Comparison of ENCODE assay signal across 21 mouse cellular contexts in genomic region chr2:146623052-146623451, GRCm38 (mm10).
DNase-seq lines count a peak whose midpoint lies in the region; ATAC-seq lines count a peak whose summit lies in the region.
"Had no signal": no experiment of that assay in that cellular context is flagged by ENCODE, and none has a peak within 500 bp of the region (broad histone marks: within the 10 kb centered on the region; RNA-seq: fewer than 3 reads in every experiment).

No protein-coding gene starts in this region.

- H3K36me3 ChIP-seq in liver, embryonic 11.5 days (ENCODE audit: control insufficient read depth, insufficient read depth, low read length): no peaks in the 10 kb centered on the region
- no peaks in the 10 kb centered on the region for H3K36me3 ChIP-seq in liver, embryonic 15.5 days (replicated peaks)
- no peaks in the 10 kb centered on the region for H3K36me3 ChIP-seq in midbrain, embryonic 15.5 days (replicated peaks)
- H3K36me3 ChIP-seq: embryonic facial prominence, embryonic 15.5 days; forebrain, embryonic 15.5 days; heart, embryonic 15.5 days; hindbrain, embryonic 13.5 days had no signal

- no peak overlapping the region for H3K4me2 ChIP-seq in liver, embryonic 11.5 days
- no peak overlapping the region for H3K4me2 ChIP-seq in liver, embryonic 15.5 days
- no peak overlapping the region for H3K4me2 ChIP-seq in midbrain, embryonic 15.5 days
- H3K4me2 ChIP-seq: embryonic facial prominence, embryonic 15.5 days; forebrain, embryonic 15.5 days; heart, embryonic 11.5 days; heart, embryonic 15.5 days; hindbrain, embryonic 13.5 days had no signal

- ATAC-seq in liver, embryonic 11.5 days (replicated peaks; ENCODE audit: low FRiP score): peak; percentile 68
- peak; percentile 85 for ATAC-seq in liver, embryonic 15.5 days (ENCODE audit: insufficient read depth)
- ATAC-seq in megakaryocyte-erythroid progenitor cell, adult 5-6 weeks (replicated peaks; ENCODE audit: low FRiP score, low TSS enrichment, poor library complexity, severe bottlenecking): peak; percentile 83
- ATAC-seq in midbrain, embryonic 15.5 days (replicated peaks): no peak
- ATAC-seq: forebrain, embryonic 15.5 days had no signal

- no peak overlapping the region for H3K4me3 ChIP-seq in liver, embryonic 11.5 days (ENCODE audit: low read depth, low read length)
- no peak overlapping the region for H3K4me3 ChIP-seq in liver, embryonic 15.5 days (replicated peaks)
- no peak overlapping the region for H3K4me3 ChIP-seq in midbrain, embryonic 15.5 days
- H3K4me3 ChIP-seq: embryonic facial prominence, embryonic 15.5 days; forebrain, embryonic 15.5 days; heart, adult 2 months; heart, embryonic 15.5 days; hindbrain, embryonic 13.5 days had no signal

- 71% methylated on average over 1 of the region's 1 CpGs for WGBS in liver, embryonic 11.5 days
- 40% methylated on average over 1 of the region's 1 CpGs for WGBS in liver, embryonic 15.5 days (ENCODE audit: insufficient replicate concordance)
- 69% methylated on average over 1 of the region's 1 CpGs for WGBS in midbrain, embryonic 15.5 days

- DNase-seq in liver, embryonic 11.5 days (ENCODE audit: low spot score): no peak
- DNase-seq in liver: no peak
- DNase-seq in lung, postnatal 36 days: no peak
- no peak for DNase-seq in lung, postnatal 25 days (ENCODE audit: low spot score)
- DNase-seq: adrenal gland, adult 2 months; adrenal gland, postnatal 25 days; cerebellum, adult 2 months; cerebellum, postnatal 10 days; embryo, embryonic 11 days; gastrocnemius, postnatal 10 days; heart, adult 2 months; heart, postnatal 14 days had no signal

- no peak overlapping the region for H3K27ac ChIP-seq in liver, embryonic 11.5 days (ENCODE audit: low read depth, low read length)
- H3K27ac ChIP-seq in liver, embryonic 15.5 days (replicated peaks): no peak overlapping the region
- H3K27ac ChIP-seq in midbrain, embryonic 15.5 days: no peak overlapping the region
- H3K27ac ChIP-seq: embryonic facial prominence, embryonic 15.5 days; forebrain, embryonic 15.5 days; heart, adult 2 months; heart, embryonic 15.5 days; hindbrain, embryonic 13.5 days had no signal

- peaks cover 4% of the 10 kb centered on the region; the same call in 1 of the 2 replicates for H3K4me1 ChIP-seq in liver, embryonic 11.5 days (replicated peaks; ENCODE audit: control insufficient read depth, insufficient read depth, low read length)
- peaks cover 10% of the 10 kb centered on the region for H3K4me1 ChIP-seq in liver, embryonic 15.5 days (replicated peaks)
- H3K4me1 ChIP-seq in midbrain, embryonic 15.5 days: no peaks in the 10 kb centered on the region
- H3K4me1 ChIP-seq: forebrain, embryonic 15.5 days; heart, embryonic 15.5 days; hindbrain, embryonic 13.5 days had no signal

- no peaks in the 10 kb centered on the region for H3K9me3 ChIP-seq in liver, embryonic 11.5 days (ENCODE audit: control insufficient read depth, low read length)
- no peaks in the 10 kb centered on the region for H3K9me3 ChIP-seq in liver, embryonic 15.5 days (replicated peaks)
- no peaks in the 10 kb centered on the region for H3K9me3 ChIP-seq in midbrain, embryonic 15.5 days
- H3K9me3 ChIP-seq: embryonic facial prominence, embryonic 15.5 days; forebrain, embryonic 15.5 days; heart, embryonic 15.5 days; hindbrain, embryonic 13.5 days had no signal

- no peak overlapping the region for H3K9ac ChIP-seq in liver, embryonic 11.5 days (ENCODE audit: low read depth, low read length)
- H3K9ac ChIP-seq in liver, embryonic 15.5 days: no peak overlapping the region
- no peak overlapping the region for H3K9ac ChIP-seq in midbrain, embryonic 15.5 days
- H3K9ac ChIP-seq: embryonic facial prominence, embryonic 15.5 days; forebrain, embryonic 15.5 days; heart, embryonic 15.5 days; hindbrain, embryonic 13.5 days had no signal

- H3K27me3 ChIP-seq in liver, embryonic 11.5 days (replicated peaks; ENCODE audit: control insufficient read depth, insufficient read depth, low read length): no peaks in the 10 kb centered on the region; the same call in 1 of the 2 replicates
- no peaks in the 10 kb centered on the region for H3K27me3 ChIP-seq in liver, embryonic 15.5 days
- H3K27me3 ChIP-seq in midbrain, embryonic 15.5 days (replicated peaks): peaks cover 41% of the 10 kb centered on the region
- H3K27me3 ChIP-seq: CH12.LX; embryonic facial prominence, embryonic 15.5 days; heart, embryonic 15.5 days had no signal
